Mouse (Mus musculus): Measurements from ENCODE around the gene Deaf1. TPM values are rescaled to one million over a fixed set of nuclear protein-coding genes. Genes with fewer than 3 reads are reported as not detected.

The Deaf1 gene
- total RNA-seq, 2 experiments from 2014 or later, result 24.6 to 28.7 TPM

- DNase-seq, result no peak
Measured at GRCm38 (mm10) chr7:141297926-141298650, 29.4 kb downstream of the Deaf1 start.

DNA sequence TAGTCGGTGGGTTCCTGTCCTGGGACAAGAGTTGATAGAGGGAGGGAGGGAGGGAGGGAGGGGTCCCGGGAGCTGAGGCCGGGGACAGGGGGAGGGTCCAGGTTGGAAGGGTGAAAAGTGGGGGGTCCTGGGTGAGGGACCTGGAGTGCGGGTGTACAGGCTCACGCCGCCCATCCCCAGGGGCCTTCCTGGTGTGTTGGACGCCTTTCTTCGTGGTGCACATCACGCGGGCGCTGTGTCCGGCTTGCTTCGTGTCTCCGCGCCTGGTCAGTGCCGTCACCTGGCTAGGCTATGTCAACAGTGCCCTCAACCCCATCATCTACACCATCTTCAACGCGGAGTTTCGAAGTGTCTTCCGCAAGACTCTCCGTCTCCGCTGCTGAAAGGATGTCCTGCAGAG, 33.0 kb downstream of the Deaf1 start:
- DNase-seq, result no peak

DNA sequence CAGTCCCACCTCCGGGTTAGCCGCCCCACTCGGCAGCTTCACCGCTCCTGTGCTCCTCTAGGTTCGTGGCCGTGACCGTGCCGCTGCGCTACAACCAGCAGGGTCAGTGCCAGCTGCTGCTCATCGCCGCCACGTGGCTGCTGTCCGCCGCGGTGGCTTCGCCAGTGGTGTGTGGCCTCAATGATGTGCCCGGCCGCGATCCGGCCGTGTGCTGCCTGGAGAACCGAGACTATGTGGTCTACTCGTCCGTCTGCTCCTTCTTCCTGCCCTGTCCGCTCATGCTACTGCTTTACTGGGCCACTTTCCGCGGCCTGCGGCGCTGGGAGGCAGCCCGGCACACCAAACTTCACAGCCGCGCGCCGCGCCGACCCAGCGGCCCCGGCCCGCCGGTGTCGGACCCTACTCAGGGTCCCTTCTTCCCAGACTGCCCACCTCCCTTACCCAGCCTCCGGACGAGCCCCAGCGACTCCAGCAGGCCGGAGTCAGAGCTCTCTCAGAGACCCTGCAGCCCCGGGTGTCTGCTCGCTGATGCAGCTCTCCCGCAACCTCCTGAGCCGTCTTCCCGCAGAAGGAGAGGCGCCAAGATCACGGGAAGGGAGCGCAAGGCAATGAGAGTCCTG, 33.5 kb downstream of the Deaf1 start:
- peak; percentile 52 for DNase-seq

DNA sequence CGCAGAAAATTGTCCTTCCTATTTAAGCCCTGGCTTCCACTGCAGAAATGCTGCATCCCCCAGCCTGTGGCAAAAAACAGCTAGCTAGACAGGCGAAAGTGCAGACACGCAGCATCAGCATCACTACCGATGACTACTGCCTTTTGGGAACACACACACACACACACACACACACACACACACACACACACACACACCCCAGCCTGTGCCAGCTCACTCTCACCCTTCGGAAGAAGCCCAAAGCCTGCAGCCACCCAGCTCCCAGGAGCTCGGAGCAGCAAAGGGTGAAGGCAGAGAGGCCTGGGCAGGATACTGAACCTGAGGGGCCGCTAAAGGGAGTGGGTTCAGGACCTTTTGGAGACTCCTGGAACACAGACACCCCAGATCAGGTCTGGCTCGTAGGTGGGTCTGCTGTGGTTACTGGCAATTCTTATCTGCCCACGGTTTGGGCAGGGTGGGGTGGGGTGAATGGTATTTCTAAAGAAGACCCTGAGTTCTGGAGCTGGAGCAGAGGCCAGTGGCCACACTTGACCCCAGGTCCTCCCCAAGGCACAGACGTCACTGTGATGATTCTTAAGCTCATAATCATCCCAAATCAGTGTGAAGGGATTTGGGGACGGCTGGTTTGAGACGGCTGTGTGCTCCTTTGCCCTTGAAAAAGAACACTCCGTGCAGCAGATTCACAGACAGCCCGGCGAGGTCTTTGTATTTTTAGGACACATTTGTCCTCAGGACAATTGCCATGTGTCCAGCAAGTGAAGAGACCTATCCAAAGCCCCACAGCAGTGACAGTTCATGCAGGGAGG, 34.7 kb downstream of the Deaf1 start:
- DNase-seq, result no peak

GRCm38 (mm10) chr7:141291921-141292582, 35.4 kb downstream of the Deaf1 start, which contains the start of gene Drd4:
TSS of gene Drd4 (plus strand) at chr7:141292006.
- no peak for DNase-seq

- DNase-seq, result no peak
Measured at GRCm38 (mm10) chr7:141288042-141288441, 39.4 kb downstream of the Deaf1 start.

- no peak for DNase-seq
Measured at GRCm38 (mm10) chr7:141282756-141283155, 44.7 kb downstream of the Deaf1 start.

GRCm38 (mm10) chr7:141281442-141281841, 46.0 kb downstream of the Deaf1 start:
- no peak for DNase-seq

DNA sequence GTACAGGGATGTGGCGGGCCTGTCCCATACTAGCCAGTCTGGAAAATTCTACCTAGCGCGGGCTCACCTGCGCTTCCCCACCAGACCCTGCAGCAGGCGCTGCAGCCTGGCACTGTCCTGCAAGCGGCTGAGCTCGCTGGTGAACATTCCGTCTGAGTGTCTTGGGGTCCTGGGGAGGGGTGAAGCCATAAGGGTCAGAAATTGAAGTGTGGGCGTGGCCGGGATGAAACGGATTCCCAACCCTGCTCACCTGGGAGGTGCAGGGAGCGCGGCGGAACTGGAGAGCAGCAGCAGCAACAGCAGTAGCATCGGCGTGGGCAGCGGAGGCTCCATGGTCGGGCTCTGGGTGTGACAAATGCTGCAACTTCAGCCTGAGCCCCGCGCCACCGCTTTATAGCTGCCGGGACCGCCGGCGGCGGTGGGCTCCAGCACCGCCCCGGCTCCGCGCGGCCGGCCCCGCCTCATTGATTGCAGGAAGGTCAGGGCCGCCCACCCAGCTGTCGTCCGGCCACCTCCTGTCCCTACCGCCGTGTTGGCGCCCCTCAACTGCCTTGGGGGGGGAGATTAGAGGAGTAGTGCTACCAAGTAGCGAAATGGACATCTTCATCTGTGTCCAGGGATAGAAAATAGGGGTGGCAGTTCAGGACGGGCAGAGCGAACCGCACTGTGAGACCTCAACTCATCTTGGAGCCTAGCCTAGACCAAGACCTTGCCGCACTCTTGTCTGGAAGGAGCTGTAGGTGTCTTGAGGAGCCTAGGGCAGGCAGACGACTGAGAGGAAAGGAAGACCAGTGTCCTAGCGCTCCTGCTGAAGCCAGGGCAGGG, 48.5 kb downstream of the Deaf1 start, which contains the start of gene Sct:
Gene Sct (minus strand): TSS at position 368 of the 825 bp plus-strand sequence.
- no peak for DNase-seq

GRCm38 (mm10) chr7:141277701-141278678, 49.5 kb downstream of the Deaf1 start:
- DNase-seq, result no peak

DNA sequence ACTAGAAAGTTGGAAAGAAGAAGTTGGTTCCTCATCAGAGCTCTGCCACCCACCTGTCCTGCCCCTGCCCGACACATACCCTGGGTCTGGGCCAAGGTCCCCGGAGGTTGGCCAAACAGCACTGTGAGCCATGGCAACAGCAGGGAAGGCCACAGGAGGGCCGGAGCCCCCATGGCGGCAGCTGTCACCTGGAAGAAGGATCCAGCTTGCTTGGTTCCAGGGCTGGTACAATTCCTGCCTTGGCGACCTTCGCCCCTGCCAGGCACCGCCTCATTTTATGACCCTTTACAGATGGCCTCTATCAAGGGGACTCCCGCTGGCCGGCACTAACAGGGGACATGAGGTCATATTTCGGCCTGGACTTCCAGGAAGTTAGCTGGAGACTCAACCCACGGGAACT, 50.9 kb downstream of the Deaf1 start, which contains the start of gene Cdhr5:
Gene Cdhr5 (minus strand): TSS at position 241 of the 400 bp plus-strand sequence.
- no peak for DNase-seq

DNA sequence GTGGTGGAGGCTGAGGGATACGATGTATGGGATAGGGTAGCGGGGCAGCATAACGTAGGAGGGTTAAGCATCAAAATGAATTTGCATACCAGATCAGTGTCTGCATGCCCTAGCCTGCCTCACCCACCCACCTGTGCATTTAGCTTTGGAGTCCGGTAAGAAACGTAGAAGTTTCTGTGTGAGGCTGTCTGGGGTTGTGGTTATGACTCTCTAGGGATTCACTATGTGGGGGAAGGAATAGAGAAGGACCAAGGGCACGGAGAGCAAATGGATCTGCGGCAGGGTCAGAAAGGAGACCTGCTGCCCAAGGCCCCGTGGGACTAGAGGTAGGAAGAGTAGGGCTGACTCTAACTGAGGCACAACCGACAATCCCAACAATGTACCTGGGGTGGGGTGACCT, 52.1 kb downstream of the Deaf1 start:
- no peak for DNase-seq

DNA sequence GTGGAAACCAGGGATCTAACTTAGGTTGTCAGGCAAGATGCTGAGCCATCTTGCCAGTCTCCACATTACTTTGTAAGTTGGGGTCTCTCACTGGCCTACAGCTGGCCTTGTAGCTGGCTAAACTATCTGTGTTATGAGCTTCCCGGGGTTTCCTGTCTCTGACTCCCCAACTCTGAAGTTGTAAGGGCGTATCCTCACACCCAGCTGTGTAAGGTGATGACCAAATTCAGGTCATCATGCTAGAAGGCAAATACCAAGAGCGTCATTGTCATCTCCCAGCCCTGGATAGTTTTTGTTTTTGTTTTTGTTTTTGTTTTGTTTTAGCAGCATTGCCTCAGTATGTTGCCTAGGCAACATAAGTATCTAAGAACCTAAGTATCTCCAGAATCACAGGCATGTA, 56.9 kb downstream of the Deaf1 start:
- DNase-seq, result no peak

DNA sequence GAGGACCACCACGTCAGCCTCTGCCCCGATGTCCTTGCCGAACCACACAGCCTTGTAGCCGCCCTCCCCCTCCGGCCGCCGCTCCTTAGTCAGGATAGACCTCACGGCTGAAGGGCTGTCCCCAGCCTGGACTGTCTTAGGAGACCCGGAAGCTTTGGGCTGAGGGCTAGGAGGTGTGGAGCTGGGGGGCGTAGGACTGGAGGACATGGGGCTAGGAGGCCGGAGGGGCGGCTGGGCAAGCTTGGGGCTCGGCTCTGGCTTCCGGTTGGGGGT, 58.3 kb downstream of the Deaf1 start:
- DNase-seq, result no peak

GRCm38 (mm10) chr7:141268466-141269272, 58.8 kb downstream of the Deaf1 start:
- no peak for DNase-seq

DNA sequence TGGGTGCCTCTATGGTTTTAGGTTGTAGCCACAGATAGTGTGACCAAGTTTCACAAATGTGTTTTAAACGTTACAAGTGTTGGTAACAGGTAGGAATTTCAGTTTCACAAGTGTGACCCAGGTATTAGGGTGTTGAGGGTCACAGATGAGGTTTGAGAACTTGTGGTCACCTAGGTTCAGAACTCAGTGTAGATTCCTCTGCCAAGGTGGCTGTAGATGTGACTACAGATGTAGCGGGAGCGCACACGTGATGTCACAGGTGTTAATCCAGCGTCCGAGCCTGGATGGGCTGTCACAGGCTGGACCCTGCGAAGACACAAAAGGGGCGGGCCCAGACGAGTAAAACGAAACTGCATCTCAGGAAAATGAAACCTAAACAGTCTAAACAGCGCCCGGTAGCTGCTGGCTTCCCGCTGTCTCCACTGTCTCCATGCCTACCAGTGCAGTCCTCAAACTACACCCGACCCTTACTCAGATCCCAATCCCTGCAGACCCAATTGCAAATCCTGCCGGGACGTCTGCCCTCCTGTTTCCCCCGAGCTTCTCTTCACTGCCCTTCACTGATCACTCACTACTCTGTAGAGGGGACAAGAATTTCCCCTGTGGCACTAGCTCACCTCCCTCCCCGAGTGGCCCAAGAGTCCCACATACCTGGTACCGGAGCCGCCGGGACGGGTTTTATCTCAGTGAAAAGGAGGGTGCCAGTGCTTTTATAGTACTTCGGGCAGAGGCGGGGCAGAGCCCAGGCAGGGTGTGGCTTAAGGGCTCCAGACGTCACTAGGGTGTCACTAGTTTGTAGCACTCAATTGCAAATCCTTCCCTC, 61.5 kb downstream of the Deaf1 start, which contains the start of gene Irf7:
Gene Irf7 (minus strand): TSS at position 743 of the 823 bp plus-strand sequence.
- peak; percentile 40 for DNase-seq

DNA sequence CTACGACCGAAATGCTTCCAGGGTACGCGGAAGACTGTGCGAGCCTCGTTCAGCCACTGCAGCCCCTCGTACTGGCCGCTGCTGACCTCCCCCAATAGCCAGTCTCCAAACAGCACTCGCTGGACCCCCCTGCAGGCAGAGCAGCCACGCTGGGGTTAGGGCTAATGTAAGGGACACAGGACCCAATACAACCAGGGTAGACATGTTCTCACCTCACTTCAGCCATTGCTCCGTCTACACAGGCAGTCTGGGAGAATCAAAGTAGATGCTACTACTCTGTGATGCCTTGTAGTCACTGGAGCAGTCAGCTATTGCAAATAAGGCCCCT, 62.1 kb downstream of the Deaf1 start:
- no peak for DNase-seq

GRCm38 (mm10) chr7:141264761-141265410, 62.6 kb downstream of the Deaf1 start:
- no peak for DNase-seq
